Mouse (Mus musculus): ENCODE measurements around the gene Adck2. TPM values are rescaled to one million over a fixed set of nuclear protein-coding genes. Genes with fewer than 3 reads are reported as not detected.

Gene Adck2
- polyA plus RNA-seq, 1 experiment from 2014 or later = 41.8 TPM

GRCm38 (mm10) chr6:39562166-39563015 lies 11.3 kb upstream of the Adck2 start:
- no peaks in the 10 kb centered on the region for H3K9me3 ChIP-seq
- H3K4me1 ChIP-seq (replicated peaks) = peaks cover 26% of the 10 kb centered on the region
- peak; percentile 12; the same call in 1 of the 2 replicates for ATAC-seq
- no peak overlapping the region for H3K4me3 ChIP-seq (replicated peaks)
- no peaks in the 10 kb centered on the region for H3K27me3 ChIP-seq
- H3K9ac ChIP-seq (replicated peaks) = no peak overlapping the region
- peak overlapping the region; percentile 27 for H3K4me2 ChIP-seq (replicated peaks)
- no peak overlapping the region for H3K27ac ChIP-seq
- WGBS = 18% methylated on average over 23 of the region's 23 CpGs
- H3K36me3 ChIP-seq = no peaks in the 10 kb centered on the region

- H3K27ac ChIP-seq = no peak overlapping the region
- no peaks in the 10 kb centered on the region for H3K9me3 ChIP-seq
- H3K4me3 ChIP-seq (replicated peaks) = no peak overlapping the region
- H3K4me1 ChIP-seq (replicated peaks) = 0 out of 2 replicates have a peak, but pooled peaks cover under 1% of the 10 kb centered on the region
- WGBS = 19% methylated on average over 5 of the region's 5 CpGs
- H3K9ac ChIP-seq (replicated peaks) = no peak overlapping the region
- no peaks in the 10 kb centered on the region for H3K27me3 ChIP-seq
- ATAC-seq = no peak; the same call in 1 of the 2 replicates
- H3K36me3 ChIP-seq = no peaks in the 10 kb centered on the region
- no peak overlapping the region for H3K4me2 ChIP-seq (replicated peaks)
Measured at GRCm38 (mm10) chr6:39567528-39567927, 6.1 kb upstream of the Adck2 start.

- Histone ChIP-seq H3K9ac (replicated peaks) (no peak overlapping the region), H3K9me3 (no peaks in the 10 kb centered on the region), H3K4me2 (replicated peaks) (no peak overlapping the region), H3K27me3 (no peaks in the 10 kb centered on the region), H3K4me3 (replicated peaks) (no peak overlapping the region), H3K27ac (no peak overlapping the region), H3K4me1 (replicated peaks) (peaks cover 16% of the 10 kb centered on the region), H3K36me3 (no peaks in the 10 kb centered on the region)
- WGBS = 91% methylated on average over 3 of the region's 3 CpGs
- no peak for ATAC-seq
Measured at GRCm38 (mm10) chr6:39570426-39570825, 3.2 kb upstream of the Adck2 start.

GRCm38 (mm10) chr6:39574555-39574869 lies 839 bp downstream of the Adck2 start:
- H3K27ac ChIP-seq = peak overlapping the region; percentile 96
- 27% methylated on average over 10 of the region's 10 CpGs for WGBS
- no peaks in the 10 kb centered on the region for H3K9me3 ChIP-seq
- peak overlapping the region; percentile 84 for H3K4me2 ChIP-seq (replicated peaks)
- H3K4me3 ChIP-seq (replicated peaks) = peak overlapping the region; percentile 68
- peak; percentile 51; the same call in 1 of the 2 replicates for ATAC-seq
- no peaks in the 10 kb centered on the region for H3K27me3 ChIP-seq
- peaks cover 16% of the 10 kb centered on the region for H3K4me1 ChIP-seq (replicated peaks)
- peaks cover 22% of the 10 kb centered on the region for H3K36me3 ChIP-seq
- H3K9ac ChIP-seq (replicated peaks) = peak overlapping the region; percentile 89

GRCm38 (mm10) chr6:39574951-39575350 lies 1.3 kb downstream of the Adck2 start:
- H3K4me3 ChIP-seq (replicated peaks) = peak overlapping the region; percentile 68
- peak overlapping the region; percentile 84 for H3K4me2 ChIP-seq (replicated peaks)
- H3K27me3 ChIP-seq = no peaks in the 10 kb centered on the region
- peaks cover 16% of the 10 kb centered on the region for H3K4me1 ChIP-seq (replicated peaks)
- H3K9me3 ChIP-seq = no peaks in the 10 kb centered on the region
- H3K27ac ChIP-seq = peak overlapping the region; percentile 96
- ATAC-seq = no peak
- peaks cover 26% of the 10 kb centered on the region for H3K36me3 ChIP-seq
- peak overlapping the region; percentile 89 for H3K9ac ChIP-seq (replicated peaks)
- WGBS = 78% methylated on average over 7 of the region's 7 CpGs

GRCm38 (mm10) chr6:39579552-39579951 lies 5.9 kb downstream of the Adck2 start:
- no peak overlapping the region for H3K9ac ChIP-seq (replicated peaks)
- no peak overlapping the region for H3K27ac ChIP-seq
- H3K27me3 ChIP-seq = no peaks in the 10 kb centered on the region
- no peaks in the 10 kb centered on the region for H3K9me3 ChIP-seq
- H3K4me3 ChIP-seq (replicated peaks) = no peak overlapping the region
- peaks cover 61% of the 10 kb centered on the region for H3K36me3 ChIP-seq
- no peak overlapping the region for H3K4me2 ChIP-seq (replicated peaks)
- no peak for ATAC-seq
- H3K4me1 ChIP-seq (replicated peaks) = peaks cover 9% of the 10 kb centered on the region
- 90% methylated on average over 7 of the region's 7 CpGs for WGBS

GRCm38 (mm10) chr6:39580558-39580957 lies 6.9 kb downstream of the Adck2 start:
- H3K4me1 ChIP-seq (replicated peaks) = no peaks in the 10 kb centered on the region
- H3K9me3 ChIP-seq = no peaks in the 10 kb centered on the region
- peaks cover 69% of the 10 kb centered on the region for H3K36me3 ChIP-seq
- no peak overlapping the region for H3K27ac ChIP-seq
- H3K4me3 ChIP-seq (replicated peaks) = no peak overlapping the region
- no peak overlapping the region for H3K4me2 ChIP-seq (replicated peaks)
- no peak for ATAC-seq
- no peak overlapping the region for H3K9ac ChIP-seq (replicated peaks)
- H3K27me3 ChIP-seq = no peaks in the 10 kb centered on the region
- 85% methylated on average over 2 of the region's 2 CpGs for WGBS

GRCm38 (mm10) chr6:39581087-39581784 lies 7.6 kb downstream of the Adck2 start:
- no peaks in the 10 kb centered on the region for H3K4me1 ChIP-seq (replicated peaks)
- no peak overlapping the region for H3K9ac ChIP-seq (replicated peaks)
- no peak overlapping the region for H3K4me3 ChIP-seq (replicated peaks)
- no peak overlapping the region for H3K27ac ChIP-seq
- no peaks in the 10 kb centered on the region for H3K27me3 ChIP-seq
- H3K36me3 ChIP-seq = peaks cover 75% of the 10 kb centered on the region
- 85% methylated on average over 7 of the region's 7 CpGs for WGBS
- no peaks in the 10 kb centered on the region for H3K9me3 ChIP-seq
- H3K4me2 ChIP-seq (replicated peaks) = no peak overlapping the region
- ATAC-seq = no peak

GRCm38 (mm10) chr6:39585517-39585916 lies 11.8 kb downstream of the Adck2 start, which contains the start of gene Gm42420:
Gm42420 (plus strand) TSS chr6:39585753.
- H3K9me3 ChIP-seq = no peaks in the 10 kb centered on the region
- WGBS = 93% methylated on average over 6 of the region's 6 CpGs
- H3K27ac ChIP-seq = no peak within 1 kb of the TSS
- ATAC-seq = no peak
- H3K4me3 ChIP-seq (replicated peaks) = no peak within 1 kb of the TSS
- no peaks in the 10 kb centered on the region for H3K4me1 ChIP-seq (replicated peaks)
- H3K27me3 ChIP-seq = no peaks in the 10 kb centered on the region
- H3K36me3 ChIP-seq = peaks cover 82% of the 10 kb centered on the region
- H3K9ac ChIP-seq (replicated peaks) = no peak within 1 kb of the TSS
- no peak within 1 kb of the TSS for H3K4me2 ChIP-seq (replicated peaks)

GRCm38 (mm10) chr6:39591481-39591880 lies 17.8 kb downstream of the Adck2 start:
- Histone ChIP-seq H3K4me2 (replicated peaks) (peak overlapping the region; percentile 69; the same call in 1 of the 2 replicates), H3K4me1 (replicated peaks) (peaks cover 17% of the 10 kb centered on the region), H3K27me3 (no peaks in the 10 kb centered on the region), H3K9me3 (no peaks in the 10 kb centered on the region), H3K4me3 (replicated peaks) (no peak overlapping the region), H3K9ac (replicated peaks) (no peak overlapping the region), H3K27ac (no peak overlapping the region), H3K36me3 (peaks cover 35% of the 10 kb centered on the region)
- 94% methylated on average over 4 of the region's 4 CpGs for WGBS
- ATAC-seq = no peak

- H3K4me3 ChIP-seq (replicated peaks) = peak within 1 kb of the TSS; percentile 78
Measured at GRCm38 (mm10) chr6:39592401-39593214, 18.9 kb downstream of the Adck2 start, which contains the start of gene Ndufb2. Ndufb2 (plus strand) TSS chr6:39592574.

More at GRCm38 (mm10) chr6:39592401-39593214, 18.9 kb downstream of the Adck2 start, which contains the start of gene Ndufb2:
- H3K9ac ChIP-seq (replicated peaks) = peak within 1 kb of the TSS; percentile 73
- H3K9me3 ChIP-seq = no peaks in the 10 kb centered on the region
- under 1% methylated on average over 56 of the region's 56 CpGs for WGBS
- H3K27ac ChIP-seq = peak within 1 kb of the TSS; percentile 92
- no peaks in the 10 kb centered on the region for H3K27me3 ChIP-seq
- ATAC-seq = peak; percentile 99
- H3K4me1 ChIP-seq (replicated peaks) = peaks cover 17% of the 10 kb centered on the region
- peak within 1 kb of the TSS; percentile 69 for H3K4me2 ChIP-seq (replicated peaks)
- H3K36me3 ChIP-seq = peaks cover 29% of the 10 kb centered on the region

Data from midbrain, embryonic 13.5 days (tissue).